Mouse (Mus musculus) heart, postnatal 10 days (tissue): ENCODE measurements around the gene Alad. TPM values are rescaled to one million over a fixed set of nuclear protein-coding genes. Genes with fewer than 3 reads are reported as not detected.
A peak's percentile ranks its signal among the peaks of the same experiment; 100 is the strongest.

Experiments
- DNase-seq, 2 experiments: peaks; one replicate each; pipeline ENCODE4 v3.0.0; 2021
- intact Hi-C: fragments of 180-260 bp; cut with DNase I; formaldehyde crosslinking; loops from one replicate; pipeline ENCODE4 v1.15.1; 2025
- total RNA-seq, 2 experiments: library from RNA; stranded (reverse); gene quantifications; 2 replicates each; pipeline ENCODE4 v1.2.3; 2021

The Alad gene
- 10 to 100 TPM; 61.1 to 65.2 TPM for total RNA-seq

DNA sequence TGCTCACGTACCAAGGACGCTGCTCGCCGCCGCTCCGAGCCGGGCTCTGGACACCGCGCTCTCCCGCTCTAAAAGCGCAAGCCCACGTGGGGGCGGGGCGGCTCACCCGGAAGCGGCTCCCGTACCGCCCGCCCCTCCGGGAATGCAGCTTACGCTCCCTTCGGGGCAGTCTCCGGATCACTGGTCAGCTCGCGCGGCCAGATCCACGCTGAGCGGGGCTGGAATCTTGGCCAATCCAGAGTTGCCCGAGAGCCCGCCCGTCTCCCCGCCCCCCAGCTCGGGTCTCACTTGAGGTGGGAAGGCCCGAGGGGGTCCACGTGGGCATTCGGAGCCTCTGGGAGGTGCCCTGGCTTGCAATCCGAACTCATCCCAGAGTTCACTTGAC, at the start of gene Alad:
TSS of gene Alad (minus strand) at position 70 of the 385 bp plus-strand sequence.
- intact Hi-C loops: loop anchor here (5.0 kb wide), 1 partner anchor 158 kb away; the partner anchor contains the start of genes Fkbp15 and Slc31a1
- DNase-seq: peak; percentile 92 to 93

DNA sequence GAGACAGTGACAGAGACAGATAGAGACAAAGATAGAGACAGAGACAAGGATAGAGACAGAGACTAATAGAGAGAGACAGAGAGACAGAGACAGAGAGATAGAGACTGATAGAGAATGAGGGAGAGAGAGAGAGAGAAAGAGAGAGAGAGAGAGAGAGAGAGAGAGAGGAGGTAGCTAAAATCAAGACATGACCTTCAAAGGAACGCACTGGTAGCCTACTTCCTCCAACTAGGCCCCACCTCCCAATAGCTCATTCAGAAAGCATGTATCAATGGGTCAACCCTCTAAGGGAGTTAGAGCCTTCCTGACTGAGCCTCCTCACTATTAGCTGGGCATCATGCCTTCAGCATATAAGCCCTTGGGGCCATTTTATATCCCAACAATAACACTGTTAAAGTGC, 48.6 kb upstream of the Alad start:
- intact Hi-C loops: no loop called here

DNA sequence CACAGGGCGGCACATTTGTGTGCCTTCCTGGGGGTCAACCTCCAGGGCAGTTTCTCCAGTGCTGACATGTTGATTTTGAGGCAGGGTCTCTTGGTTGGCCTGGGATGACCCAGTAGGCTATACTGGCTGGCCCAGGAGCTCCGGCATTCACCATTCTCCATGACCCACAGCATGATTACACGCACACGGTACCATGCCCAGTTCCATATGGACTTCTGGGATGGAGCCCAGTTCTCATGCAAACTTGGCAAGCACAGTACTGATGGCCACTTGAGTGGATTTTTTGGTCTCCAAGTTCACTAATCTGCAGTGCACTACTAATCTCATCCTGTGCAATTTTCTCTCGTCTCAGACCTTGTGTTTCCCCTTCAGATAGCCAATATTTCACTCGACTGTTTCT, 48.0 kb upstream of the Alad start:
- DNase-seq: no peak
- intact Hi-C loops: no loop called here

More for the DNA sequence above, 48.6 kb upstream of the Alad start:
- DNase-seq: no peak

DNA sequence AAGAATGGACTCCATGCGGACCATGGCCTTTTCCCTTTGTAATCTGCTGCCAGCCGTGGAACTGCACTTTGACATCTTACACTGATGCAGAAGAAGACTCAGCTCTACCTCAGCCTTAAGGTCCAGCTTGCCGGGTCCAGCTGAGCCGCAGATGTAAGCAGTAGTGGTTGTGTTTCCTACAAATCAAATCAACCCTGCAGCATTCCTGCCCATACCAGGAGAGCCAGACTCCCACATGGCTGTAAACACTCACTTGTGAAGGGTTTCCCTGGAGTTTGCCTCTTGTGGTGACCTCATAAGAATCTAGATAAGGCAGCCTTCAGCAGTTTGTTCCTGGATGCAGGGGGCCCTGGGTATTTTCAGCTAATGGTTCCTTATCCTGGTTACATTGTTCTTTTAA, 46.8 kb upstream of the Alad start:
- intact Hi-C loops: no loop called here
- DNase-seq: no peak

DNA sequence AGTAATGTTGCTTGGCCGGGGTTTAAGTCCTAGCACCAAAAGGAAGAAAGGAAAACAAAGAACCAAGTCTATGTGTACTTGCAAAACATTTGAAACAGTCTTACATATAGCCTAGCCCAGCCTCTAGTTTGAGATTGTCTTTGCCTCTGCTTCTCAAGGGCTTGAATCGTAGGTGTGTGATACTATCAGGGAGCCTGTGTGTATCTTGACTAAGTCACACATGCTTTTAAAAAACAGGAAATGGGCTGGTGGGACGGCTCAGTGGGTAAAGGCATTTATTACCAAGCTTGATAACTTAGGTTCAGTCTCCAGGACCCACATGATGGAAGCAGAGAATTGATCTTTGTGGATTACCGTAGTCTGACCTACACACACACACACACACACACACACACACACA, 42.3 kb upstream of the Alad start:
- DNase-seq: no peak
- intact Hi-C loops: loop anchor here (2.0 kb wide), 1 partner anchor 57 kb away; no protein-coding TSS in a partner anchor

DNA sequence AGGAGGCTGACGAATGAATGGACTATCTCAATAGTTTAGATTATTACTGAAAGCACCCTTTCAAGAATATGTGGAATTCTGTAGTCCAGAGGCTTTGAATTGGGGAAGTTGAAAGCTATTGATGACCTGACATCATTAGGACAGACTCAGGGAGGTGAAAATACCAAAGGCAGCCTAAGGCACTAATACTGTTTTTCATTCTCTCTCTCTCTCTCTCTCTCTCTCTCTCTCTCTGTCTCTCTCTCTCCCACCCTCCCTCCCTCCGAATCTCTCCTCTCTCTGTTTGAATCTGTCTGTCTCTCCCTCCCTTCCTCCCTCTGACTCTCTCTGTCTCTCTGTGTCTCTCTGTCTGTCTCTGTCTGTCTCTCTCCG, 41.9 kb upstream of the Alad start:
- DNase-seq: no peak
- intact Hi-C loops: loop anchor here (1.0 to 2.0 kb wide), 3 partner anchors 57 to 203 kb away; no protein-coding TSS in a partner anchor

DNA sequence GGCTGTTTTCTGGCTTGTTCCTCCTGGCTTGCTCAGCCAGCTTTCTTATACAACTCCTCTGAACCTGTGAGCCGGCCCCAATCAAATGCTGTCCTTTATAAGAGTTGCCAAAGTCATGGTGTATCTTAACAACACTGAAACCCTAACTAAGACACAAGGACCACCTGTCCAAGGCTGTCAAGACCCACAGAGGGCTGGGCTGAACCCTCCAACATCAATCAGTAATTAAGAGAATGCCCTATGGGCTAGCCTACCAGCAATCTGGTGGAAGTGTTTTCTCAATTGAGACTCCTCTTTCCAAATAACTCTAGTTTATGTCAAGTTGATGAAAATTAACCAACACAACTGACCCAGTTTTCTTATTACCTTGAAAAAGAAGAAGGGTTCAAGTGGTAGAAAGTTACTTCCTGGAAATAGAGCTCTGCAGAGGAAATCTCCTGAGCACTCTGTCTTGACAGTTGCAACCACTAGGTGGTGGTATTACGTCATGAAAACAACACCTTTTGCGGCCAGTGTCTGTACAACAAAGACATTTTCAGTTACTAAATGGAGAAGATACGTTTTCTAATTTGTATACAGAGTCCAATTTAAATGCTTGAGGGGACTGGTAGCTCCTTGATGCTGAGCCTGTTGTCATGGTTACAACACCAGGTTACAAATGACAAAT, 41.4 kb upstream of the Alad start:
- DNase-seq: peak; percentile 87 to 91
- intact Hi-C loops: loop anchor here (1.0 kb wide), 2 partner anchors 136 to 203 kb away; no protein-coding TSS in a partner anchor

DNA sequence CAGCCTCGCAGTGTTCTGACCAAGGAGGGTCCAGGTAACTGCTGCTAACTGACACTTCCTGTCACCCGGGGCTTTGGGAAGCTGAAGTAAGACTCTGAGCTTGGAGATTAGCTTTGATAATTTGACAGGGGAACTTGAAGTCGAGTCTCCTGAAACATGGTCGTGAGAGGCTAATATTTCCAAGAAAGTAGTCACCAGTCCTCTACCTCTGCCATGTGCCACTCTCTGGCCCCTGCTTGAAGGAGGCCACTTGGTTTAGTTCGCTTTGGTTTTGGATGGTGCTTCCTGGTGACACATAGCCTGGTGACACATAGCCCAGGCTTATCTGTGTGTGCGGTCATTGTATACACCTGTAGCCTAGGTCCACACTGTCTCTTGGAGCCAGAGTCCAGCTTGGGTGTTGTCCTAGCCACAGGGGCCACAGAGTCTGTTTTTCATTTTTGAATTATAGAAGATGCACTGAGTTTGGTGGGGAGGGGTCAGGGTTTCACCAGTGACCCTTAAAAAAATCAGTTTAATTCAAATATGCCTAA, 40.1 kb upstream of the Alad start, which contains the start of gene Rgs3:
TSS of gene Rgs3 (plus strand) at position 51 of the 533 bp plus-strand sequence.
- no peak for DNase-seq
- intact Hi-C loops: no loop called here

DNA sequence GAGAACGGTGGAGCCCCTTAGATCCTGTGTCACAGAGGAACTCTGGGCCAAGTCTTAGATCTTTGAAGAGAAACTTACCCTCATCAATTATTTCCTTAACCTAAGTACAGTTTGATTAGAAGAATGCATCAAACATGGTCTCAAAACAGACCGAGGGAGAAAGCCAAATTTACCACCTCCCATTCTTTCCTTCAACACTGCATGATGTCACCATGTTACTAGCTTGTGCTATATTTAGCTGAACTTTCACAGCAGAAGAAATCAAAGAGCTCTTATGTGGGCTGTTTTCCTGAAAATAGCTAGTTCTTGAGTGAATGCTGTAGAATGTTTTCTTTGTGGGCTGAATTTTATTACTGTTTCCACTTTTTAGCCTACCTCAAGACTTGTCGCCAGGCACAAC, 37.7 kb upstream of the Alad start:
- intact Hi-C loops: no loop called here
- DNase-seq: peak in 1 of 2 experiments; percentile 26

DNA sequence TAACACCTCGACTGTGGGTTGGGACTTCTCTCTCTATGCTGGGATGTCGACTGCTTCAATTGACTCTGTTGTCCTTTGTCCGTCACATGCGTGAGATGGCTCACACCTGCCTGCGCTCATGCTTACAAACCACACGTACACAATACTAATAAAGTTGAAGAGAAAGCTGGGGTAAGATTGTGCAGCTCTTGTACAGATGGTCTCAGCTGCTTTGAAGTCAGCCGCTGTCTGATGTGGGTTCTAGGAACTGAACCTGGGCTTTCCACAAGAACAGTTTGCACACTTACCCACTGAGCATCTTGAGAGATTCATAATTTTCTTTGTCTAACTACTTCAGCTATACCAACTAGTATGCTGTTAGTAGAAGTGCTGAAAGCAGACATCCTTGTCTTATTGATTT, 32.2 kb upstream of the Alad start:
- intact Hi-C loops: no loop called here
- DNase-seq: no peak

DNA sequence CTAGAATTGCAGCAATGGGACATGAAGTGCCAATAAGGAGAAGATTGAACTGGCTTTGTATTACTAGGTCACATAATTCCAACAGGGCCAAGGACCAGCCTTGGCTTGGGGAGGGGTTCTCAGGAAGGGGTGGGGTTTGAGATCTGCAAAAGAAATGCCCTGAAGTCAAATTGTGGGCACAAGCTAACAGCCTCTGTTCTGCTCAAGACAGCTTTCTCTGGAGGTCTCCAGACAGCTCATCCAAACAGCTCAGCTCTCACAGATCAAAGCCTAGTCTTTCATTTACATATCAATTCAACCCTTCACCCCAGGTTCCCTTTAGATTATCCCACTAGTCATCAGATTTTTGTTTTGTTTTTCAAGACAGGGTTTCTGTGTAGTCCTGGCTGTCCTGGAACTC, 25.1 kb upstream of the Alad start:
- intact Hi-C loops: no loop called here
- DNase-seq: no peak

DNA sequence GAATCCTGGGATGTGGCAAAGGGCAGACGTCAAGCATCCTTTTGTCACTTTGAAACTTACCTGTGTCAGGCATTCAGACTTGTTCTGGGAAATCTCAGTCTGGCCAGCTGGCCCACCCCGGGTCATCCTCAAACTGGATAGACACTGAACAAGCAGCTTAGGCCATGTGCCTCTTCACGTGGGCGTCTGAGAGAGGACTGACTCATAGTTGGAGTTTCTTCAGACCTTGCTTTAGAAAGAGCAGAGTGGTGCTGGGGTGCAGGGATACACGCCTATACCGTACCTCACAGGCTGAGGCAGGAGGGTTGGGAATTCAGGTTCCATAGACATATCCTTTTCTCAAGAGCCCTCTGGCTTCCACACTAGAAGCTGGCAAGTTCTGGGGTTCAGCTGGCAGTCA, 24.1 kb upstream of the Alad start:
- DNase-seq: no peak
- intact Hi-C loops: no loop called here

DNA sequence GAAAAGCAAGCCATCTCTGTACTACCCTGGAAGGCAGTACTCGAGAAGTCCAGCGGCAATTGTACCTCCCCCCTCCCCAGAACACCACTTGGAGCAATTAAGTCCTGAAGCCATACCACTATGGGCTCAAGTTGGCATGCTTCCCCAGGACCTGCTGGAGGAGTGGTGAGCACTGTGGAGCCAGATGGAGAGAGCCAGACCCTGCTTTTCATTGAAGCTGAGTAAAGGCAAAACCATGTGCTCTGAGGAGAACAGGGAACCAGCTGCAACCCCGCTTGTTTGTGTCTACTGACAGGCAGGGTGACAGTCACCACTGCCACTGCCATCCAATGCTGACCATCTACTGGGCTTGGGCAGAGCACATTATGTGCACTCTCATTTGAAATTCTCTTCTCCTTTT, 22.1 kb upstream of the Alad start:
- intact Hi-C loops: no loop called here
- no peak for DNase-seq

DNA sequence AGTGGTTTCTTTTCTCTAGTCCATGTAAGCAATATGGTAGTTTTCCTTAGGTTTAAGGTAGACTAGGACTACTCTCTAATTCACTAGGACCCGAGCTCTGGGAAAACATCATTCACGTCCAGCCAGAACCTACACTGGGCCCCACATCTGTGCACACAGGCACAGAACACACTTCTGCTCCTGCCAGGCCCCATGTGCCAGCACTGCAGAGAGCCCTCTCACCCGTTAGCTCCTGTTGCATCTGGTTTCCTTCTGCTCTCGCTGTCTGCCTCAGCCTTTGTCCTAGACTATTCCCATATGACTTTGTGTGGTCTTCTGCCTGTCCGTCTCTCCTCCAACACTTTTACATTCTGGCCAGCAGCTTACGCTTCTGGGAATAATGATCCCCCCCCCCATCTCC, 14.0 kb upstream of the Alad start:
- intact Hi-C loops: no loop called here
- DNase-seq: no peak

DNA sequence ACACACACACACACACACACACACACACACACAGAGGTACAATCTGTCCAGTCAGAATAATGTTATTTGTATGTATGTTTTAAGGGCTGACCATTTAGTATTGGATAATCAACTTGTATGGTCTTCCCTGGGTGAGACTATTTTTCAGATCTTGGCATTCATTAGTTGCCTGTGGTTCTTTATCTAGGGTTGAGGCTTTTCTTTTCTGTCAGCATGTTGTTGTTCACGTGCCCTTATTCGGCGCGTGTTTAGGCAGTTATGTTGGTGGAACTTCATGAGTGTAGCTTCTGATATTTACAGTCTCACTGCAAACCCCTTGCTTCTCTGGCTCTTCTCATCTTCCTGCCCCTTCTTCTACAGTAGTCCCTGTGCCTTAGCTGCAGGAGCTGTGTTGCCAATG, 7.9 kb upstream of the Alad start:
- intact Hi-C loops: no loop called here
- DNase-seq: no peak

DNA sequence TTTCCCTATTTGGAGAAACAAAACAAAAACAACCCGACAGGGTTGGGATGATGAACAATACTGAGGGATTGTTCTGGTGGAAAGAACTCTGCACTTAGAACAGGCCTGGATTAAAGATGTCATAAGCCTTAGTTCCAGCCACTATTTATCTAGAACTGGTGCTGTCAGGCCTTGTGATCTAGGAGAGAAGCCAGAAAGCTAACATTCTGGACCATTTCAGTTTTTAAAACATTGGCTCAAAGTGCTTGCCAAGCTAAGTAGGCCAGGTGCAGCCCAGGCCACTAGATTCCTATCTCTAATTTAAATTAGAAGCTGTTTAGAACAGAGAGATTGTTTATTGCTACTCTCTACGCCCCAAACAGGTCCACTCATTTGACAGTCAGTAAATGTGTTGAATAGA, 6.5 kb upstream of the Alad start:
- intact Hi-C loops: no loop called here
- no peak for DNase-seq

DNA sequence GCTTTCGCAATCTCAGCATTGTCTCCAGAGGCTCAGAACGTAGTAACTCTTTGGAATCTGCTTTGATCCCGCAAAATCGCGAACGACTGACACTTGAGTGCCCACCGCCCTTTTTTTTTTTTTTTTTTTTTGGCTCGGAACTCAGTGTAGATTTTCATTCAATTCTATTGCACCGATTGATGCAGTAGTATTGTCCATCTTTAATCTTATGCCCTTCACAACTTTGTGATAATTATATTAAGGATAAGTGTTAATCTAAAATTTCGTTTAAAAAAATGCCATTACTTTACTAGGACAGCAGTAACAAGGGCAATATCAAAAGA, 5.7 kb upstream of the Alad start:
- no peak for DNase-seq
- intact Hi-C loops: no loop called here

DNA sequence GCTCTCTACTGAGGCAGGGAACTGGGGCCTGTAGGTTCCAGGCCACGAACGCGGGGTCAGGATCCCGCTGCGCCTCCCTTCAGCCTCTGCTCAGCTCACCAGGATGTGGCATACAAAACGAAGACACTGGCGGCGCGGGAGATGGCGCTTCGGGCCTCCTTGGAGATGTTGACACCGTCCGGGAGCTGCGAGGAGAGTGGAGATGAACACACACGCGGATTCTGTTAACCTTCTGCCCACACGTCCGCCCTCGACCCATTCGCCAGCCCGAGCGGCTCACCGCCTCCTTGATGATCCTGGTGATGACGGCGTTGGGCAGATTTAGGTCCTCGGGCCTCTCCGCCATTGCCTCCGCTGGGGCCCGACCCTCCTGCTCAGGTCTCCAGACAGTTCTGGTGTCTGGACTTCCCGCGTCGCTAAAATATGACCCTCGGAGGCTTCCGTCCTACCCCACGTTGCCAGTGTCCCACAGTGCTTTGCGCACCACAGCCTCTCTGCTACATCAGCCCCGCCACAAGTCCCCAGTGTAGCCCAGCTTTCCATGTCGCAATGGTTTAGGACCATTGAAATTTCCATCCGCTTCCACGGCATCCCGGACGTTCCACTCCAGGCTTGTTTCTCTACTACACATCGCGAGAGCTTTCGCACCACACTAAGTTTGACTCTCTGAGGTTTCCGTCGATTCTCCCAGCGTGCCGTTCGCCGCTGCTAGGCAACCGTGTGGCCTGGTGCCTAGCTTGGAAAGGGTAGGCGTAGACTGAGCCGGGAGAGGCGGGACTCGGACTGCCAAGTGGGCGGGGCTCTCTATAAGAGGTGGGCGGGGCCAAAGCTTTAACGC, 5.2 kb upstream of the Alad start, which contains the start of the genes Pole3 and 4933430I17Rik:
TSS of gene Pole3 (minus strand) at position 418 of the 838 bp plus-strand sequence.
TSS of gene 4933430I17Rik (plus strand) at position 719 of the 838 bp plus-strand sequence.
- intact Hi-C loops: no loop called here
- DNase-seq: peak; percentile 98 to 99

DNA sequence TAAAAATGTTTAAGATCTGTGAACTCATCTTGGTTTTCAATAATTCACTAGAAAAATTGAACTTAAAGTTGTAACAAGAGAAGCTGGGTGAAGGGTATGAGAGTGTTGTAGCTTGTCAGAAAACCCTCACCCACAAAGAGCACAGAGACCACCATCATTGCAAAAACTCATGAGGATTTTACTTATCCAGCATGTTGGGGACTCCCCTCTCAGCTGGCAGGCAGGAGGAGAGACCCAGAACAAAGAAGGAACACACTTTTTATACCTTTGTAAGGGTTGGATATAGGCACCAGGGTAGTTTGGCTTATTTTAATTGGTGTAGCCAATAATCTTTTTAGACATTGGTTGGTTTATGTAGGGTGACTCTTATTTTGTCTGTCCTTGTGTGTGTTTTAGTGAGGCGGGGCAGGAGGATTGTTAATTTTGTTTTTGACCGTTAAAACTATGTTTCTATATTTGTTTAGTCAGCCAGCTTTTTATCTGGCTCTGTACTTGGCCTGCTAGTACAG, 1.2 kb upstream of the Alad start:
- intact Hi-C loops: no loop called here
- DNase-seq: no peak

DNA sequence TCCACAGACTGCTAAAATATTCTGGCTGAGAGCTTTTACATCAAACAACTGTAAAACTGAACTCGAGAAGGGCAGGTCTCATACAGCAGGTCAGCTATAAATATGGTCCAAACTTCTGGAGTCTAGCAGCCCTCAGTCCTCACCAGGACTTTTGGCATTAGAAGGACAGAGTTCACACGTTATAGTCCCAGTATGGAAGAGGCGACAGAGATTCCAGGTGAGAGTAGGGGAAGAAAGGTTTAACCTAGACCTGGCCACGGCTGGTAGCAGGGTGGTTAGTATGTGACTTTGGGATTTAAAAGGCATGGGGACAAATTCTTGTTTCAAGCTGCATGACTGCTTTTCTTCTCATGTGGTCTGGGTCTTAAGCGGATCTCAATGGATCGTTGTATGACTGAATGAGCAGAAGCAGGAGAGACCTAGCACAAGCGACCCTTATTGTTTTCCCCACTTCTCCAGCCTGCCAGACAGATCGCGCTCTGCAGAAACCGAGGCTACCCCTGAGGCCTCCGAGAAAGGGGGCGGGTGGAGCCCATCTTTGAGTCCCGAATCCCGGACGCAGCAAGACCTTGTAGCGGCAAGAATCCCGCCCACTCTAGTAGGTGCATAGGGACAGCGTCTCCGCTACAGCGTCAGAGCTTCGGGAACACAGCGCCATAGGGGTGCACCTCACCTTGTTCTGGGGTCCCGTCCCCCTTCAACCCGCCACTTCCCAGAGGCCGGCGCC, 433 bp downstream of the Alad start:
- intact Hi-C loops: loop anchor here (5.0 kb wide), 1 partner anchor 157 kb away; the partner anchor contains the start of genes Fkbp15 and Slc31a1
- DNase-seq: no peak
